Mouse (Mus musculus) bone marrow, adult 2 months (tissue): ENCODE measurements around the gene Hic1.

Experiments
- CTCF ChIP-seq: fragments of 200-500 bp; IDR thresholded peaks from 2 replicates; pipeline ENCODE4 v1.5.1; 2011; ENCODE audit warnings: low read length, control low read depth; ENCODE audit not compliant: control insufficient read depth, insufficient read depth
- POLR2A ChIP-seq: fragments of 200-500 bp; IDR thresholded peaks from 2 replicates; pipeline ENCODE4 v1.6.1; 2011; ENCODE audit warnings: low read depth, mild to moderate bottlenecking, control low read depth, low read length, borderline replicate concordance; ENCODE audit not compliant: control insufficient read depth

GRCm38 (mm10) chr11:75198792-75199191 is 29.5 kb upstream of the Hic1 start:
- TF ChIP-seq CTCF (no peak), POLR2A (no peak)
